In the genomic region with DNA sequence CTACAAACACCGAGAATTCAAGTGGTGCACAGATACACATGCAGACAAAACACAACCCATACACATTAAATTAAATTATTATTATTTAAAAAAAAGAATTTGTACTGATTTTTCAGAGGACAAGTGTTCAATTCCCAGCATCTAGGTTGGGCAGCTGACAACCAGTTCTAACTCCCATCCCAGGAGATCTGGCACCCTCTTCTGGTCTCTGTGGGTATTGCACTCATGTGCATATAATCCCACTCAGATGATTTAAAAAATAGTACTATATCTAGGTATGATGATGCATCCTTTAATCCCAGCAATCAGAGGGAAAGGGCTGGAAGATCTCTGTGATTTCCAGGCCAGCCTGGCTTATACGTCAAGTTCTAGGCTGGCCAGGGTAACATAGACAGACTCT, we compare ENCODE assay signal across 18 mouse cellular contexts.
A peak's percentile ranks its signal among the peaks of the same experiment; 100 is the strongest.
DNase-seq lines count a peak whose midpoint lies in the region; ATAC-seq and TF ChIP-seq lines count a peak whose summit lies in the region.
"Had no signal": no experiment of that assay in that cellular context is flagged by ENCODE, and none has a peak within 500 bp of the region (broad histone marks: within the 10 kb centered on the region; RNA-seq: fewer than 3 reads in every experiment).

No protein-coding gene starts in this region.

- no peaks in the 10 kb centered on the region for H3K9me3 ChIP-seq in forebrain, postnatal 0 days (ENCODE audit: low read length)
- peaks cover 3% of the 10 kb centered on the region; the same call in 1 of the 2 replicates for H3K9me3 ChIP-seq in forebrain, embryonic 13.5 days (replicated peaks)
- H3K9me3 ChIP-seq in limb, embryonic 11.5 days (ENCODE audit: control insufficient read depth, low read length) = no peaks in the 10 kb centered on the region
- H3K9me3 ChIP-seq in limb, embryonic 10.5 days (replicated peaks) = no peaks in the 10 kb centered on the region
- H3K9me3 ChIP-seq: heart, embryonic 15.5 days had no signal

- H3K4me2 ChIP-seq in forebrain, postnatal 0 days (ENCODE audit: low read depth) = no peak overlapping the region
- H3K4me2 ChIP-seq in forebrain, embryonic 13.5 days = no peak overlapping the region
- no peak overlapping the region for H3K4me2 ChIP-seq in limb, embryonic 11.5 days (ENCODE audit: low read depth, severe bottlenecking)
- H3K4me2 ChIP-seq: heart, embryonic 15.5 days; hindbrain, embryonic 14.5 days; neural tube, embryonic 15.5 days had no signal

- H3K9ac ChIP-seq in forebrain, postnatal 0 days = no peak overlapping the region
- no peak overlapping the region for H3K9ac ChIP-seq in forebrain, embryonic 13.5 days
- H3K9ac ChIP-seq in limb, embryonic 11.5 days (ENCODE audit: low read length) = no peak overlapping the region
- H3K9ac ChIP-seq: heart, embryonic 15.5 days; hindbrain, embryonic 14.5 days; neural tube, embryonic 15.5 days had no signal

- DNase-seq in forebrain, postnatal 0 days = no peak
- DNase-seq in limb, embryonic 11.5 days (ENCODE audit: low spot score) = peak; percentile 31
- no peak for DNase-seq in limb, embryonic 10.5 days (ENCODE audit: low spot score)
- DNase-seq in 416B (ENCODE audit: low read depth) (peak; percentile 3), R1 (ENCODE audit: low read depth, low spot score) (peak; percentile 68)
- DNase-seq in spleen, postnatal 14 days (ENCODE audit: low spot score in 2 of 2) = no peak
- no peak for DNase-seq in adrenal gland, adult 8-10 months
- DNase-seq: cerebellum, adult 11-12 months; cerebellum, postnatal 36 days; kidney, adult 8-10 months; lung, postnatal 14 days; thymus, postnatal 14 days had no signal

- peak; percentile 42 for TF ChIP-seq CTCF in forebrain, postnatal 0 days (IDR thresholded peaks at IDR 0.05; ENCODE audit: low read depth)

- ATAC-seq in forebrain, postnatal 0 days = no peak
- ATAC-seq in forebrain, embryonic 13.5 days = no peak
- ATAC-seq in limb, embryonic 11.5 days (ENCODE audit: insufficient number of reproducible peaks, low FRiP score, low TSS enrichment, low read depth) = no peak

- H3K4me3 ChIP-seq in forebrain, postnatal 0 days (ENCODE audit: low read depth, low read length) = no peak overlapping the region
- H3K4me3 ChIP-seq in forebrain, embryonic 13.5 days = no peak overlapping the region
- H3K4me3 ChIP-seq in limb, embryonic 11.5 days (ENCODE audit: low read depth, low read length) = no peak overlapping the region
- H3K4me3 ChIP-seq in limb, embryonic 10.5 days = no peak overlapping the region
- H3K4me3 ChIP-seq: forebrain, embryonic 10.5 days; heart, embryonic 15.5 days; midbrain, embryonic 10.5 days; neural tube, embryonic 15.5 days had no signal

- 0 out of 2 replicates have a peak, but pooled peaks cover 5% of the 10 kb centered on the region for H3K4me1 ChIP-seq in forebrain, postnatal 0 days (ENCODE audit: insufficient read depth)
- peaks cover 12% of the 10 kb centered on the region for H3K4me1 ChIP-seq in forebrain, embryonic 13.5 days
- peaks cover 20% of the 10 kb centered on the region for H3K4me1 ChIP-seq in limb, embryonic 11.5 days (ENCODE audit: control insufficient read depth, insufficient read depth, low read length)
- peaks cover 39% of the 10 kb centered on the region for H3K4me1 ChIP-seq in limb, embryonic 10.5 days
- H3K4me1 ChIP-seq: midbrain, embryonic 10.5 days had no signal

- H3K27me3 ChIP-seq in forebrain, postnatal 0 days (ENCODE audit: insufficient read depth, low read length) = no peaks in the 10 kb centered on the region
- no peaks in the 10 kb centered on the region for H3K27me3 ChIP-seq in forebrain, embryonic 13.5 days
- no peaks in the 10 kb centered on the region for H3K27me3 ChIP-seq in limb, embryonic 11.5 days (ENCODE audit: control insufficient read depth, insufficient read depth, low read length)
- no peaks in the 10 kb centered on the region for H3K27me3 ChIP-seq in limb, embryonic 10.5 days (ENCODE audit: low read depth, poor library complexity, severe bottlenecking)
- H3K27me3 ChIP-seq: heart, embryonic 15.5 days; neural tube, embryonic 15.5 days had no signal

- WGBS in forebrain, postnatal 0 days = 92% methylated on average over 2 of the region's 2 CpGs
- WGBS in forebrain, embryonic 13.5 days = 99% methylated on average over 2 of the region's 2 CpGs
- WGBS in limb, embryonic 11.5 days = 98% methylated on average over 2 of the region's 2 CpGs
- WGBS in limb, embryonic 10.5 days = 92% methylated on average over 2 of the region's 2 CpGs

- no peaks in the 10 kb centered on the region for H3K36me3 ChIP-seq in forebrain, postnatal 0 days (ENCODE audit: insufficient read depth)
- H3K36me3 ChIP-seq in forebrain, embryonic 13.5 days (ENCODE audit: poor library complexity, severe bottlenecking) = no peaks in the 10 kb centered on the region
- no peaks in the 10 kb centered on the region for H3K36me3 ChIP-seq in limb, embryonic 11.5 days (ENCODE audit: control insufficient read depth, insufficient read depth, low read length)
- no peaks in the 10 kb centered on the region for H3K36me3 ChIP-seq in limb, embryonic 10.5 days
- H3K36me3 ChIP-seq: forebrain, embryonic 10.5 days; heart, embryonic 15.5 days; midbrain, embryonic 10.5 days; neural tube, embryonic 15.5 days had no signal

- no peak overlapping the region for H3K27ac ChIP-seq in forebrain, postnatal 0 days (ENCODE audit: low read depth, low read length)
- no peak overlapping the region for H3K27ac ChIP-seq in forebrain, embryonic 13.5 days
- H3K27ac ChIP-seq in limb, embryonic 11.5 days (replicated peaks; ENCODE audit: low read depth, low read length) = no peak overlapping the region
- no peak overlapping the region for H3K27ac ChIP-seq in limb, embryonic 10.5 days
- H3K27ac ChIP-seq: forebrain, embryonic 10.5 days; heart, embryonic 15.5 days; hindbrain, embryonic 14.5 days; midbrain, embryonic 10.5 days; neural tube, embryonic 15.5 days had no signal

Comparison
In these comparisons a context has a peak if more than half of its experiments do, and no peak if none do; other contexts are left out.
1. DNase-seq: peak in limb, embryonic 11.5 days (single experiment), 416B (single experiment) and R1 (single experiment); none in forebrain, postnatal 0 days (single experiment), limb, embryonic 10.5 days (single experiment), spleen, postnatal 14 days (0 of 2) and adrenal gland, adult 8-10 months (single experiment).